Mouse (Mus musculus) frontal cortex, postnatal 36 days (tissue): ENCODE measurements at regions not wholly inside any gene's neighbourhood (a gene's known extent, or its start where the extent isn't known, plus 50 kb on each side); places are given as distances from the start of the nearest gene placed in this dataset.

Experiments
- DNase-seq, 2 experiments: peaks; one replicate each; pipeline ENCODE4 v3.0.0; 2022; ENCODE audit warnings: low spot score in 2 of 2

GRCm38 (mm10) chr16:70929651-70930050 is 615.9 kb downstream of the Gbe1 start:
- DNase-seq, result no peak

GRCm38 (mm10) chr16:70935959-70936358 is 622.2 kb downstream of the Gbe1 start:
- no peak for DNase-seq

DNA sequence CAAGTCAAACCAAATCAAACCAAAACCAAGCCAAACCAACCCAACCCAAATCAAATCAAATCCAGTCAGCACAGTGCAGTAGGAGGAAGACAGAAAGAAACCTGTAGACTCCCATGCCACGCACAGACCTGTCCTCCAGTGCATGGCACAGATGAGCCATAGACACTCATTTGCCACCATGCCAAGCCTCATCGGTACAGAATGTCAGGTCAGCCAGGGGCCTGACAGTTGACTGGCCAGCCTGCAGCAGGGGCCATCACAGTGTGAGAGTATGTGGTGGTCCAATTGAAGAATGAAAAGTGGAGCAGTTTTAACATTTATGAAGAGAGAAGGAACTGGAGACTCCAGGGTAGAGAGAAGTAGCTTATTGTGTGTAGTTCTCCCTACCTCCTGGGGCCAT is 639.2 kb downstream of the Gbe1 start:
- DNase-seq, result no peak
